Mouse (Mus musculus): ENCODE results near the gene Pdlim3.

DNA sequence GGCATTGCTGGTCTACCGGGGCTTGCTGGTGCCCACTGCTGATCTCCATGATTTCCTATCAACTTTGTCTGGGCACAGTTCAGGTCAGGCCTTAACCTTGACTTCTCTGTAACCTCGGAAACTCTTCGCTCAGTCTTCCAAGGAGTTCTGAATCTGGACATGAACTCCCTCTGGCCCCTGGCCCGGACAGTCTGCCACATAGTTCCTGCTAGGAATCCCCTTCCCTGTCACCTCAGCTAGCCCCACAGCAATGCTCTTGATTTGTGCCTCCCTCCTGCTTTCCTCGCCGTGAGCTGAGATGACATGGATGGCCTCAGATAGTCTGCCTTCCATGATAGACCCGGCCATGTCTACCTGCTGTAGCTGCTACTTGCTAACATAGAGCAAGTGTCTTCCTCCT lies 35.1 kb downstream of the Pdlim3 start:
- no peak for TF ChIP-seq POLR2A (IDR thresholded peaks at IDR 0.05; ENCODE audit: insufficient read depth, low read depth, low read length)
- TF ChIP-seq CTCF (IDR thresholded peaks at IDR 0.05; ENCODE audit: insufficient read depth, low read depth, low read length), result no peak
